Mouse (Mus musculus) lung, postnatal 0 days (tissue): ENCODE results near the gene Fbn1.

Experiments
- CTCF ChIP-seq: IDR thresholded peaks from 2 replicates; pipeline ENCODE4 v1.5.1; 2016; ENCODE audit warnings: antibody characterized with exemption, mild to moderate bottlenecking
- EP300 ChIP-seq: IDR thresholded peaks from 2 replicates; pipeline ENCODE4 v1.6.1; 2016; ENCODE audit warnings: antibody characterized with exemption, mild to moderate bottlenecking, control low read depth

GRCm38 (mm10) chr2:125526566-125526965, 18.8 kb upstream of the Fbn1 start:
- TF ChIP-seq CTCF = no peak
- TF ChIP-seq EP300 = no peak
